Mouse (Mus musculus) central nervous system, embryonic 18 days (tissue): ENCODE data around the gene Atp8b4. TPM values are rescaled to one million over a fixed set of nuclear protein-coding genes. Genes with fewer than 3 reads are reported as not detected.

Source experiments
- polyA plus RNA-seq: library from polyadenylated mRNA; depleted of rRNA; stranded (reverse); fragments of >200 nt; gene quantifications from 2 replicates; pipeline ENCODE4 v1.2.3, GENCODE M21; 2012; rRNA removed

Atp8b4 gene
- 0.05 and 0.09 TPM in 2 replicates for polyA plus RNA-seq

GRCm38 (mm10) chr2:126500521-126500920 lies at the start of gene Atp8b4:
TSS of gene Atp8b4 (minus strand) at chr2:126500674.

Other genes with a start within 250 kb of the Atp8b4 start
- 12.0 and 12.4 TPM in 2 replicates for gene Slc27a2, start 51.7 kb upstream of the Atp8b4 start, polyA plus RNA-seq
- gene Hdc, start 118.6 kb upstream of the Atp8b4 start, polyA plus RNA-seq: 2.7 and 2.9 TPM in 2 replicates
- 35.1 TPM in 2 replicates for gene Gabpb1, start 175.7 kb upstream of the Atp8b4 start, polyA plus RNA-seq
- gene Usp8, start 206.7 kb upstream of the Atp8b4 start, polyA plus RNA-seq: 27.1 and 30.2 TPM in 2 replicates